Mouse (Mus musculus) forebrain, embryonic 12.5 days (tissue): ENCODE results near the gene Copb1. TPM values are rescaled to one million over a fixed set of nuclear protein-coding genes. Genes with fewer than 3 reads are reported as not detected.
A peak's percentile ranks its signal among the peaks of the same experiment; 100 is the strongest.

Experiments used
- ATAC-seq: fragments of 200-750 bp; cut with Nextera tagmentation; 2 replicates; pipeline ENCODE4 v1.8.0; 2017; ENCODE audit warnings: moderate TSS enrichment; ENCODE audit not compliant: low FRiP score
- H3K27ac ChIP-seq: fragments of 300-500 bp; sonication (generic); 2 replicates; pipeline ENCODE4 v1.5.1; 2016; ENCODE audit warnings: mild to moderate bottlenecking
- H3K27me3 ChIP-seq: fragments of 300-500 bp; sonication (generic); 2 replicates; pipeline ENCODE4 v1.6.1; 2016; ENCODE audit warnings: mild to moderate bottlenecking
- H3K36me3 ChIP-seq: fragments of 300-500 bp; sonication (generic); replicated peaks from 2 replicates; pipeline ENCODE4 v1.6.1; 2016; ENCODE audit warnings: mild to moderate bottlenecking
- H3K4me1 ChIP-seq: fragments of 300-500 bp; sonication (generic); 2 replicates; pipeline ENCODE4 v1.6.1; 2016
- H3K4me2 ChIP-seq: fragments of 300-500 bp; sonication (generic); 2 replicates; pipeline ENCODE4 v1.6.1; 2016; ENCODE audit warnings: mild to moderate bottlenecking, moderate library complexity
- H3K4me3 ChIP-seq: fragments of 300-500 bp; sonication (generic); replicated peaks from 2 replicates; pipeline ENCODE4 v1.5.1; 2016; ENCODE audit warnings: mild to moderate bottlenecking
- H3K9ac ChIP-seq: fragments of 300-500 bp; sonication (generic); 2 replicates; pipeline ENCODE4 v1.6.1; 2016; ENCODE audit warnings: mild to moderate bottlenecking
- H3K9me3 ChIP-seq: fragments of 300-500 bp; sonication (generic); 2 replicates; pipeline ENCODE4 v1.6.1; 2016
- WGBS: fragments of 180-500 bp; shearing (Covaris S2); methylation state at CpG from one replicate; pipeline ENCODE4 v1.1.7; 2016; 5-methylcytosine and 5-hydroxymethylcytosine counted together
- polyA plus RNA-seq: library from polyadenylated mRNA; unstranded; fragments of >200 nt; fragmentation: Nextera tagmentation; extraction: Ambion mirVana; gene quantifications from 2 replicates; pipeline ENCODE4 v1.2.1, GENCODE M21; 2016

Copb1 gene
- polyA plus RNA-seq, result 96.4 and 97.3 TPM in 2 replicates

DNA sequence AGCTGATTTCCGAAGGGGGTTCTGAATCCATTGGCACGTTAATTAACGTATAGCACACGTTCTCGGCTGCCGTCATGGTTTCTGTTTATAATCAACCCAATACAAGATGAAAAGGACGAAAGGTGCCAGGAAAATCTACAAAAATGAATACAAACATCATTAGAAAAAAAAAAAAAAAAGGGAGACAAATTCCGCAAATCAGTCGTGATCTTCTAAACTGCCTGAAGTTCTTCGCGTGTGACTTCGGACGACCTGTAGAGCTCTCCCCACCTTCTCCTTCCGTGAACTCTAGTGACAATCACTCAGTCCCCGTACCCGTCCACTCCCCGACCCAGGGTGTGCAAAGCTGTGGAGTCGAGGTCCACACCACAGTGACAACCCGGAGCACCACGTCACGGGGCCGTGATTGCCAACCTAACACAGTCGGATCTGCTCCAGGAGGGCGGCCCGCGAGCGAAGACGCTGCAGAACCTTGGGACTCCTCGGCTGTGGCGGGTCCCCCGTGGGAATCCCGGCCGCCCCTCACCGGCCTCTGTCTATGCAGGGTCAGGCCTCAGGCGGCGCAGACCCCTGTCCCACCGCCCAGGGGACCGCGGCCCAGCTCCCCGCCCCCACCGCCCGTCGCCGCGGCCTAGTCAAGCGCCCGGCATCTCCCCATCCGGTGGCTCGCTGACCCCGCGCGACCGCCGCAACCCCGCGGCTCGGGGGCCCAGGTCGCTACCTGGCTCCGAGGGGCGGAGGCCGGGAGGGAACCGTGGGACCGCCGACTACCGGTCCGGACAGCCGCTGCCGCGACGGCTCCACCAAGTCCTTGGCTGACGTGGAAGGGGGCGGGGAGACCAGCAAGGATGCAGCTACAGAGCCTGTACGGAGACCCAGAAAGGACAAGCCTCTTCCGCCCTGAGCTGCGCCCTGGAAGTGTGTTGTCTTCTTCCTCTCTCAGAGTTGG lies at the start of gene Copb1:
Copb1 (minus strand) TSS at position 827 of the 949 bp plus-strand sequence.
- ATAC-seq, result peak; percentile 98
- Histone ChIP-seq H3K9me3 (no peaks in the 10 kb centered on the region), H3K4me3 (peak within 1 kb of the TSS; percentile 98), H3K36me3 (peaks cover 22% of the 10 kb centered on the region), H3K4me1 (peaks cover 3% of the 10 kb centered on the region; the same call in 1 of the 2 replicates), H3K4me2 (peak within 1 kb of the TSS; percentile 77), H3K27me3 (no peaks in the 10 kb centered on the region), H3K9ac (peak within 1 kb of the TSS; percentile 93), H3K27ac (peak within 1 kb of the TSS; percentile 60; the same call in 1 of the 2 replicates)
- WGBS, result 4% methylated on average over 63 of the region's 75 CpGs

DNA sequence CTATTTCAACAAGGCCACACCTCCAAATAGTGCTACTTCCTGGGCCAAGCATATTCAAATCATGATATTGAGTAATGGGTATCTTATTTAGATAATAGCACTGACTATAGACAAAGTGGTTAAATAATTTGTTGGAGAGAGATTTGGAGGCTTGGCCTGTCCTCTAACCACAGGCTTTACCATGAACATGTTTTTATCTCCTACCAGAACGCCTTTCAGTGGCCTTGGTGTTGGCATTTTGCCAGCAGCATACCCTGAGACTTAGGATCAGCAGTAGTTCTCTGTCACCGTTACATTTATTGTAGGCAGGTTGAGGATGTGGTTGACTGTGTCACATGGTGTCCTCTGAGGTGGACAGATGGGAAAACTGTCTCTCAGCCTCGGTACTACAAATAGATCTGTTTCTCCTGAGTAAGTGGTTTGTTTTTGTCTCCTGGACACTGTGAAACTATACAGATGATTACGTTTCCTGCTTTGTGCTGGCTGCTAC lies 46.8 kb upstream of the Copb1 start:
- H3K27ac ChIP-seq, result no peak overlapping the region

DNA sequence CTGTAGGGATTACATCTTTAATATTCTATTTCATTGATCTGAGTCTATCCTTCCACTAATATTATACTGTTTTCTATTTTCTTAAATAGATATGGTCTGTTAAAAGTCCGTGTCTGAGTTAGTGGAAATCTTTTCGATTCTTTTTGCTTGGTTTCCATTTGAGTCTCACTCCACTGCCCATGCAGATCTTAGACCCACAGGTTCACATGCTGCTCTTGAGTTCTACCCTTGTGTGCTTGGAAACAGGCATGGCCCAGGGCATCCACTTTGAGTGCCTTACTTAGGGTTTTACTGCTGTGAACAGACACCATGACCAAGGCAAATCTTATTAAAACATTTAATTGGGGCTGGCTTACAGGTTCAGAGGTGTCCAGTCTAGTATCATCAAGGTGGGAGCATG lies 46.3 kb upstream of the Copb1 start:
- WGBS, result 89% methylated on average over 2 of the region's 2 CpGs
- ATAC-seq, result no peak
- Histone ChIP-seq H3K9me3 (no peaks in the 10 kb centered on the region), H3K36me3 (no peaks in the 10 kb centered on the region), H3K27me3 (no peaks in the 10 kb centered on the region), H3K27ac (no peak overlapping the region), H3K9ac (no peak overlapping the region), H3K4me2 (no peak overlapping the region), H3K4me3 (no peak overlapping the region), H3K4me1 (no peaks in the 10 kb centered on the region)

More for the DNA sequence above, 46.8 kb upstream of the Copb1 start:
- H3K4me1 ChIP-seq, result no peaks in the 10 kb centered on the region
- 80% methylated on average over 4 of the region's 4 CpGs for WGBS
- no peak for ATAC-seq
- H3K9ac ChIP-seq, result no peak overlapping the region
- H3K9me3 ChIP-seq, result no peaks in the 10 kb centered on the region
- no peaks in the 10 kb centered on the region for H3K36me3 ChIP-seq
- no peak overlapping the region for H3K4me2 ChIP-seq
- H3K27me3 ChIP-seq, result no peaks in the 10 kb centered on the region
- no peak overlapping the region for H3K4me3 ChIP-seq

DNA sequence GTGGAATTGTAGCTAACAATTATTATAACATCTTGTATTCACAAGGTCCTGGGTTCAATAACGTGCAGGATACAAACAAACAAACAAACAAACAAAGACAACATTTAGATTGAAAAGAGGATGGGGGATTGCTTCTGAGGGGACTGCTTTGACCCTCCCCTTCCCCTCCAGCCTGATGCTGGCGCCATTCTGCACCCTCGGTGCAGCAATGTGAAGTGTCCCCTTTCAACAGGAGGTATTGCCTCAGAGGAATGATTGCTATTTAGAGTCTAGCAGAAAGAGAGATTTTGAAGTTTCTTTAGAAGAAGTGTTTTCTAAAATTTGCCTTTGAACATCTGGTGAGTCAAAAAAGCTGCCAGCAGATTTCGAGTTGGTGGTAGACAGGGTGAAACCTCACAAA lies 44.7 kb upstream of the Copb1 start:
- 66% methylated on average over 4 of the region's 4 CpGs for WGBS
- ATAC-seq, result no peak
- Histone ChIP-seq H3K9me3 (no peaks in the 10 kb centered on the region), H3K27me3 (no peaks in the 10 kb centered on the region), H3K4me1 (no peaks in the 10 kb centered on the region), H3K9ac (no peak overlapping the region), H3K27ac (no peak overlapping the region), H3K4me2 (no peak overlapping the region), H3K4me3 (no peak overlapping the region), H3K36me3 (no peaks in the 10 kb centered on the region)

DNA sequence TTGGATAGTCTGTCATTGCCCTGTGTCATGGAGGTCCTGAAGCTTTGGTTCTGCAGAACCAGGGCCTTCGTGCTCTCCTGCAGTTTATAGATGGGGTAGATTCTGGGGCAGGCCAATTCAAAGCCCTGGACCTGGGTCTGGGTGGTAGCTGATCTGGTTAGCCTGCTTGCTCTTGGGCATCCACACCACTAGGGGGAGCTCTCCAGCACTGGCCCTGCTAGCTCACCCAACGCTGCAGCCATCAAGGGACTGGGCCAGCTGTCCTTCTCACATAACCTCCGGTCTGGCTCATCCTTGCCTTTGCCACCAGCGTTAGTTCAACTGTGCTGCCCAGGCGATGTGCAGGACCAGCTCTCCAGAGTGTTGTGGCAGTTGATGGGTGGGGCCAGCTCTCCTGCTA lies 40.2 kb upstream of the Copb1 start:
- Histone ChIP-seq H3K36me3 (no peaks in the 10 kb centered on the region), H3K27me3 (peaks cover 9% of the 10 kb centered on the region)
- WGBS, result 79% methylated on average over 5 of the region's 5 CpGs

DNA sequence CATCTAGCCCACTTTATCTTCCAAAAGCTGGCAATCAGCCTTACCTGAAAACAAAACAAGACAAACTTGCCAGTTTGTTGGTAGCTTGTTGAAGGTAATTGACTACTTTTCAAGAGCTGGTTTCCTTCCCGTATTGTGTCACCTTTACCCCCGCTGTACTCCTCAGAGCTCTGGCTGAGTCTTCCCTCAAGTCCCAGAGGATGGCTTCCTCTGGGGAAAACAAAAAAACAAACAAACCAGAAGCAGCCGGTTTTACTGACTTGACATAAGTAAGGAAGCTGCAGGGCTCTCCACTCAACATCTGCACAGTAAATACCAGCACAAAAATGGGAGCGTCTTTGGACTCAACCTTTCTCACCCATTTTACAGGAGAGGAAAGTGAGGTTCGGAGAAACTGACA lies 39.4 kb upstream of the Copb1 start:
- no peak overlapping the region for H3K4me3 ChIP-seq
- H3K27ac ChIP-seq, result no peak overlapping the region
- peaks cover 9% of the 10 kb centered on the region for H3K27me3 ChIP-seq
- no peak for ATAC-seq
- no peak overlapping the region for H3K4me2 ChIP-seq
- H3K9ac ChIP-seq, result no peak overlapping the region
- peaks cover 11% of the 10 kb centered on the region for H3K4me1 ChIP-seq
- H3K36me3 ChIP-seq, result no peaks in the 10 kb centered on the region
- no peaks in the 10 kb centered on the region for H3K9me3 ChIP-seq
- 89% methylated on average over 5 of the region's 5 CpGs for WGBS

More for the DNA sequence above, 40.2 kb upstream of the Copb1 start:
- no peak for ATAC-seq
- H3K9me3 ChIP-seq, result no peaks in the 10 kb centered on the region
- no peak overlapping the region for H3K27ac ChIP-seq
- no peak overlapping the region for H3K4me2 ChIP-seq
- no peak overlapping the region for H3K9ac ChIP-seq
- H3K4me1 ChIP-seq, result peaks cover 11% of the 10 kb centered on the region
- no peak overlapping the region for H3K4me3 ChIP-seq

DNA sequence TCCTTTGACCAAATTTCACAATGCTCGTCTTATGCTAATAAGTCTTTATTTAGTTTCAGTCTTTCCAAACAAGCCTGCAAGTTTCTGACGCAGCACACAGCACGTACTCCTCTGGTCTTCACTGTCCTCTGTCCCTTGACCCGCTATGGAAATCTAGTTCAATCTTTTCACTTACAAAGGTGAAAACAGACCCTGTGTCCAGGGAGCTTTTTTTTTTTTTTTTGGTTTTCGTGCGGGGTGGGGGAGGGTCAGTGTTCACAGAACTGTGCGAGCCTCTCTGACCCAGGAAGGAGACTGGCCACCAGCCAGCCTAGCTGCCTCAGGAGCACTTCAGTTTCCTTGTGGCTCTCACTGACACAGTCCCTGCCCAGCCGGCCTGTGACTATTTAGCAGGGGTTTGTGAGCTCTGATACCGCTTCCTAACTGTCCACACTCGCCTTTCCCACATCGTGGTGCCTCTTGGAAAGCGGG lies 38.0 kb upstream of the Copb1 start:
- 0 out of 2 replicates have a peak overlapping the region, but pooled peaks have one; percentile 17 for H3K4me3 ChIP-seq
- WGBS, result 12% methylated on average over 12 of the region's 12 CpGs
- H3K27ac ChIP-seq, result no peak overlapping the region
- H3K36me3 ChIP-seq, result no peaks in the 10 kb centered on the region
- peaks cover 11% of the 10 kb centered on the region for H3K4me1 ChIP-seq
- peak overlapping the region; percentile 37 for H3K4me2 ChIP-seq
- ATAC-seq, result no peak
- peaks cover 9% of the 10 kb centered on the region for H3K27me3 ChIP-seq
- H3K9me3 ChIP-seq, result no peaks in the 10 kb centered on the region
- no peak overlapping the region for H3K9ac ChIP-seq

DNA sequence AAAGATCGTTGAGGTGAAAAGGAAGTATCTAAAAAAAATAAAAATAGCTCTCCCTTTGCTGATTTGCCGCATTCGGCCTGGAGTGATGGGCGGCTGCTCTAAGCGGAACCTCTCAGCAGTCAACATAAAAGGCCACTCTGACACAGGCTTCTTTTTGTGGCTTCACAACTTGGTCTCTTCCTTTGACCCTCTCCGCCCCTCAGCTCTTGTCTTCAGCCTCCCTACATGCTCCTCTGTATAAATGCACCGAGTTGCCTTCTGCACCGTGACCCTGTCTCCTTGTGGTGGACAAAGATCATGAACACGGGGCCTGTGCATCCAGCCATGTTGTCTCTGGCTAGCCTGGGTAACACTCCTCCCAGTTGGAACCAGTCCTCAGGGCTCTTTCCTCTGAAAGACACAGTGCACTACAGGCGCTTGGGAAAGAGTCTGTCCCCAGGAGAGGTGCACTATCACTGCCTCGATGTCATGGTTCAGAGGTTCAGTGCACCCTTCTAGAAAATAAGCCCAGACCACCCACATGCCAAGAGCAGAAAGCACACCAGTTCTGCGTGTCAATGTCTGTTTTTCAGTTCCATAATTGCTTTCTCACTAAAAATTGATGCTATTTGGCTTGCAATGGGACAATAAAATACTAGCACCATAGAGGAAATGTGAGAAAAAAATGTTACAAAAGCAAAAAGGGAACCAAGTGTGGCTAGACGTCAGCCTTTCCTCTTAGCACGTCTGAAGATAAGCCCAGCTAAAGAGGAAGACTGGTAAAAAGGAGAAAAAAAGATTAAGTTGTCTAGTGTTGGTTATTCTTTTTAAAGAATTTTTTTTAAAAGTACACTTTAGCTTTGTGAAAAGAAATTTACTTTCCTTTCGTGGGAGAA lies 37.2 kb upstream of the Copb1 start:
- peaks cover 11% of the 10 kb centered on the region for H3K4me1 ChIP-seq
- H3K4me2 ChIP-seq, result no peak overlapping the region
- no peak for ATAC-seq
- no peak overlapping the region for H3K9ac ChIP-seq
- no peak overlapping the region for H3K4me3 ChIP-seq
- H3K36me3 ChIP-seq, result no peaks in the 10 kb centered on the region
- 31% methylated on average over 15 of the region's 15 CpGs for WGBS
- H3K9me3 ChIP-seq, result no peaks in the 10 kb centered on the region
- peaks cover 9% of the 10 kb centered on the region for H3K27me3 ChIP-seq
- no peak overlapping the region for H3K27ac ChIP-seq

DNA sequence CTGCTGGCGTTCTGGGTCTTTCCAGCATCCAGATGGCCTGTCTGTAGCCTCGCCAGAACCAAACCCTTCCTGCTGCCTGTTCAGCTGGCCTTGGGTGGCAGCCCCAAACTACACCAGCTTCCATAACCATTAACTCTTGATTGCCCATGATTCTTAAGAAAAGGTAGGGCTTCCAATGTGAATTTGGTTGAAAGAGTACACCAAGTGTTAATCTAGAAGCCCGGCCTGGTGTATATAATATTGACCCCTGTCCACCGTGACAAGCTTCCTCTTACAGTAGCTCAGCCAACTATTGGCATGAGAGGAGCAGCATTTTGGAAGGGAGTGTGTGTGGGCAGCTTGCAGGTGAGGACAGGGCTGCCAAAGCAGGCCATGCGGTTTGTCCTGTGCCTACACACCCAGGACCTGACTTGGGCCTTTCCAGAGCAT lies 35.6 kb upstream of the Copb1 start:
- Histone ChIP-seq H3K36me3 (no peaks in the 10 kb centered on the region), H3K4me1 (peaks cover 11% of the 10 kb centered on the region), H3K9me3 (no peaks in the 10 kb centered on the region), H3K27ac (no peak overlapping the region), H3K9ac (no peak overlapping the region), H3K4me3 (no peak overlapping the region), H3K27me3 (peaks cover 9% of the 10 kb centered on the region), H3K4me2 (no peak overlapping the region)
- ATAC-seq, result no peak
- WGBS, result 68% methylated on average over 5 of the region's 5 CpGs

DNA sequence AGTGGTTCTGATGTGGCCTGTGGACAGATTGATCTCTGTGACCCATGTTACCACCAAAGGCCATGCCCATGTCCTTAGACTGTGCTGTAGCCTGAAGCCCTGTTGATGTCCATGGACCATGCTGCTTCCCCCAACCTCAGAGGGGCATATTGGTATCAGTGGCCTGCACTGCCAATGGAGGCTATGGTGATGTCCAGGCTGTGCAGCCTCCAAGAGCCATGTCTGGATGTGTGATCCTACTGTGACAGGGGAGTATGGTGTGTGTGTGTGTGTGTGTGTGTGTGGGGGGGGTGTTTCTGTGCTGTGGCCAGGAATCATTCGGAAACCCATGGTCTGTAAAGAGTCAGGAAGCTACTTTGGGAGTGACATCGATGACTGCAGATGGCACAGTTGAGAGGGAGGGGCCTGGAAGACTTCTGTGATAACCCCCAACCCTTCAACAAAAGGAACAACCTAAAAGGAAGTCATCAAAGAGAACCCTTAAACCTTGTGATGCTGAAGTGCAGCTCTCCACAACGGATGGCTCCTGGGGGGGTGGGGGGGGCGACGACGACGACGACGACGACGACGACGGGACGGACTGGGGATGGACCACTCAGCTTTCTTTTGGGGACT lies 29.9 kb upstream of the Copb1 start:
- 91% methylated on average over 14 of the region's 14 CpGs for WGBS
- no peaks in the 10 kb centered on the region for H3K9me3 ChIP-seq
- no peak overlapping the region for H3K4me3 ChIP-seq
- no peak for ATAC-seq
- H3K4me2 ChIP-seq, result no peak overlapping the region
- no peaks in the 10 kb centered on the region for H3K4me1 ChIP-seq
- no peaks in the 10 kb centered on the region for H3K27me3 ChIP-seq
- no peaks in the 10 kb centered on the region for H3K36me3 ChIP-seq
- H3K27ac ChIP-seq, result no peak overlapping the region
- no peak overlapping the region for H3K9ac ChIP-seq

DNA sequence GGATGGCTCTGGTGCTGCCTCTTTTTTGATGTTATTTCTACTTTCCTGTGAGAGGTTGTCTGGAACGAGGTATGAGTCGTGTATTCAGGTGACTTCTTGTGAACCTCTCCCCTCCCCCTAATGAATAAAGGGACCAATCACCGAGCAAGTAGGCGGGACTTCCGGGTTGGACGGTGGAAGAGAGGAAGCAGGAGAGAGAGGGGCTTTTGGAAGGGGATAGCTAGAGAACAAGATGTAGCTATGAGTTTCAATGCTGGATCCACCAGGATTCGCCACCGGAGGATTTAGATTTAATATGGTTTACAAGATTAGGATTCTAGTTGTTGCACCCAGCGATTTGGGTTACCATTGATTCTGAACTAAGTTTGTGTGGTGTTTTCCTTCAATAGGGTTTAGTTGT lies 28.5 kb upstream of the Copb1 start:
- H3K9me3 ChIP-seq, result no peaks in the 10 kb centered on the region

DNA sequence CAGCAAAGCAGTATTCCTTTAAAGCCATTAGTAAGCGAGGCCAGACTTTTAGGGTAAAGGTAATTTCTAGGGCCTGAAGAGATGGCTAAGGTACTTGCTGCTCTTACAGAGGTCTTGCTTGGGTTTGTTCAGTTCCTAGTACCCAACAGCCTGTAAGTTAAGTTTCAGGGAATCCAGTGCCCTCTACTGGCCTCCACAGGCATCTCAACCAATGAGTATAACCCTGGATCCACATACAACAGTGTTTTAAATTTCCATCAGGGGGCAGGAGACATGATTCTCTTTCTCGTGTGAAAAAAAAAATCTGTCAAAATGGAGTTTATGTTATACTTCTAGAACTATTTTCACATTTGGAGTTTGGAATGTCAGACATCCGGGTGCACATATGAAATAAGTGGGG lies 27.2 kb upstream of the Copb1 start:
- H3K27me3 ChIP-seq, result no peaks in the 10 kb centered on the region
- H3K4me2 ChIP-seq, result no peak overlapping the region
- H3K27ac ChIP-seq, result no peak overlapping the region
- 50% methylated on average over 3 of the region's 3 CpGs for WGBS
- no peak for ATAC-seq
- H3K9me3 ChIP-seq, result no peaks in the 10 kb centered on the region
- H3K4me3 ChIP-seq, result no peak overlapping the region
- H3K36me3 ChIP-seq, result no peaks in the 10 kb centered on the region
- H3K9ac ChIP-seq, result no peak overlapping the region
- H3K4me1 ChIP-seq, result peaks cover 5% of the 10 kb centered on the region

More for the DNA sequence above, 28.5 kb upstream of the Copb1 start:
- no peak overlapping the region for H3K9ac ChIP-seq
- no peak overlapping the region for H3K27ac ChIP-seq
- WGBS, result 77% methylated on average over 9 of the region's 9 CpGs
- H3K4me1 ChIP-seq, result no peaks in the 10 kb centered on the region
- no peaks in the 10 kb centered on the region for H3K27me3 ChIP-seq
- no peak overlapping the region for H3K4me2 ChIP-seq
- no peaks in the 10 kb centered on the region for H3K36me3 ChIP-seq
- H3K4me3 ChIP-seq, result no peak overlapping the region
- no peak for ATAC-seq
